Mouse (Mus musculus) left cerebral cortex, adult 6 months (tissue): ENCODE measurements around the gene Ccer2. TPM values are rescaled to one million over a fixed set of nuclear protein-coding genes. Genes with fewer than 3 reads are reported as not detected.

Experiments
- long read RNA-seq, 2 experiments: library from polyadenylated mRNA; unstranded; transcript quantifications; one replicate each; pipeline ENCODE4 v2.0.0; 2019 to 2020
- polyA plus RNA-seq: library from polyadenylated mRNA; unstranded; fragments of <200 nt; fragmentation: Nextera tagmentation; gene quantifications from 2 replicates; pipeline ENCODE4 v1.2.3, GENCODE M21; 2021

The Ccer2 gene
- polyA plus RNA-seq = 1.3 and 1.8 TPM in 2 replicates
- long read RNA-seq, experiment 1, partial matches to known transcripts = 0 of 1 reads
- long read RNA-seq, experiment 1, other reads (novel, unspliced or antisense) = 0 of 1 reads
- long read RNA-seq, experiment 2 = 0 reads

DNA sequence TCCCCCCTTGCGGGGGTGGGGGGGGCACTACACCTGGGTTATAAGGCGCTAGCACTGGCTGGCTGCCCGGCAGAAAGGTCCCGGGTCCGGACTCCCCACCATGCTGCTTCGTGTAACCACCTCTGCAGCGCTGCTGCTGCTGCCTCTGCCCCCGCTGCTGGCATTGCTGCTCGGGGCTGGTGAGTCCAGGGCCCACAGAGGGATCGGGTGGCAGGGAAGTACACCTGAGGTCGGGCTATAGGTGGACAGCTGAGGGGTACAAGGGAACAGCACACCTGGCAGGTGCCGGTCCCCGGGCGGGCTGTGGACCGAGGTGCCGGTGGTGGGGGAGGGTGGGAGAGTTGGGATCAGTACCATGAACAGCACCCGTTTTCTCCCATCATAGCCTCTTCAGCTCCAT is at the start of gene Ccer2:
Gene Ccer2, plus strand, starts transcription at position 96 of the 400 bp plus-strand sequence.

DNA sequence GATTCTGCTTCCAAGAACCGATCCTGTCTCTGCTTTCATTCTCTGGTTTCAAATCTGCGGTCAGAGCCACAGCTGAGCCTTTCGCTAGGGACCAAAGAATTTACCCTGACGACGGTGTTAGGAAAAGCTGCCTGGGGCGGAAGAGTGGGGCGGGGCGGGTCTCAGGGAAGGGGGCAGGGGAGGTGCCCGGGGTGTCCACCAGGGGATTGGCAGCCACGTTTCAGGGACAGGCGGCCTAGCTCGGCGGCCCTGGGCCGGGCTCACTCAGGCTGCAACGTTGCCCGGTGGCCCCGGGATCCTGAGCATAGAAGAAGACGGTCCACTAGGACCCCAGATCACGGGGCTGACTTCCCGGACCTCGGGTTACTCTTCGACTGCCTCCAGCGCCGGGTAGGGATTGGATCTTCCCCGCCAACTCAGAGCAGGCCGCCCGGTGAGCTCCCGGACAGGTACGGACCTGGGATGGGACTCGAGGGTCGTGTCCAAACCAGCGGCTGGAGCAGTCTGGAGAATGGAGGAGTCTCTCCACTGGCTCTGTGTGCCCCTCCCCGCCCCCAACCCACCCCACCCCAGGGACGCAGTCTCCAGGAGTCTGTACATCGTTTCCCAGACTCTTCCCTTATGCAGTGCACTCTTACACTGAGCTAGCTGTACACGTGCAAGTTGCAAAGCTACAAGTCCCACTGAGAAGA is 39.2 kb upstream of the Ccer2 start, which contains the start of gene Fbxo17:
Gene Fbxo17, plus strand, starts transcription at position 215 of the 692 bp plus-strand sequence.

DNA sequence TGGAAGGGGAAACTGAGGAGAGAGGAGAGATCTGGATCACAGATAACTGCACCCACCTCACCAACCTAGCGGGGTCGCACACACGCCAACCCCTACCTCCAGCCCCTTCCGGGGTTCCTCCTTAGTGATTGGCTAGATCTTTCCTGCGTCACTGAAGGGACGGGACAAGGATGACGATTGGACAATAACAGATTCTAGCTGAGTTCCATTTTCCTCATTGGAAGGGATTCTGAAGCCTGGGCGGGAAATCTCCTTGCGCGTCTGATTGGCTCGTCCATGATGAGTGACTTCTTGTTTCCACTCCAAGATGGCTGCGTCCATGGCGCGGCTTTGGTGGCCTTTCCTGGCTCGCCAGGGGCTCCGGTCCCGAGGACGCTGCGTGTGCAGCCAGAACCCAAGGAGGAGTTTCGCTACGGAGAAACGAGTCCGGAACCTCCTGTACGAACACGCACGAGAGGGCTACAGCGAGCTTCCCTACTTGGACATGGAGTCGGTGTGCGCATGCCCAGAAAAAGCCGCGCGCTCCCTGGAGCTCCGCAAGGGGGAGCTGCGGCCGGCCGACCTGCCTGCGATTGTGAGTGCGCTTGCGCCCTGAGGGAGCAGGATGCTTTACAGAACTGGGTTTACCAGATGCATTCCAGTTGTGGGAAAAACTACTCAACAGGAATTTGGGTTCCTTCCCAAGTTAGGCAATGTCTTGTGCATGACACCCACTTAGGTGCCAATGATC is 14.1 kb upstream of the Ccer2 start, which contains the start of the genes Mrps12 and Sars2:
Gene Mrps12, minus strand, starts transcription at position 112 of the 730 bp plus-strand sequence.
Gene Sars2, plus strand, starts transcription at position 284 of the 730 bp plus-strand sequence.

DNA sequence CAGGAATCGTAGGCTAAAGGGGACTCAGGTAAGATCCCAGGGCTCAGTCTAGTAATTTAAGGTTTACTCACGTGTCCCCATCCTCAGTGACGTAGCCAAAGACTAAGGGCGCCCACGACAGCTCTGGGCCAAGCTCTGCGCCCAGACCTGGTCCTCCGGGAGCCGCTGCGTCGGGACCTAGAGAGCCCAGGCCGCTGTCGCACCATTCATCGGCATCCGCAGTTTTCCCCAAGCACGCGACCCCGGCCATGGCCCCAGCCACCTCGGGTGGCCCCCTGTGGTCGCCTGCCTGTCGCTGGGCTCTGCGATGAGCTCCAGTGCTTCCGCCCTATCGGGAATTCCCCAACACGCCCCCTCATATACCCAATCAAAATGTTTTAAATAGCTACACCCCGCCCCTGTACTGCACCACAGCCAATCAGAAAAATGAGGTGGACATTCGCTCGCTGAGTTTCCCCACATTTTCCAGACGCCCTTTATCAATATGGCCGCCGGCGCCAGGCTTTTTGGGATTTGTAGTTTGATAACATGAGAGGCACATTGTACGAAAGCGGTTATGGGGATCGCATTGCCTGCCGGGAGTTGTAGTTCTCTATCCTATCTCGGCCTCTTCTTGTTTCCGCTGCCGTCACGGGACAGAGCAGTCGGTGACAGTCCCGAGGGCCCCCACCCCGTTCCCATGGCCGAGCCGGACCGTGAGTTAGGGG is 10.4 kb downstream of the Ccer2 start, which contains the start of gene Sirt2:
Gene Sirt2, plus strand, starts transcription at position 563 of the 707 bp plus-strand sequence.

DNA sequence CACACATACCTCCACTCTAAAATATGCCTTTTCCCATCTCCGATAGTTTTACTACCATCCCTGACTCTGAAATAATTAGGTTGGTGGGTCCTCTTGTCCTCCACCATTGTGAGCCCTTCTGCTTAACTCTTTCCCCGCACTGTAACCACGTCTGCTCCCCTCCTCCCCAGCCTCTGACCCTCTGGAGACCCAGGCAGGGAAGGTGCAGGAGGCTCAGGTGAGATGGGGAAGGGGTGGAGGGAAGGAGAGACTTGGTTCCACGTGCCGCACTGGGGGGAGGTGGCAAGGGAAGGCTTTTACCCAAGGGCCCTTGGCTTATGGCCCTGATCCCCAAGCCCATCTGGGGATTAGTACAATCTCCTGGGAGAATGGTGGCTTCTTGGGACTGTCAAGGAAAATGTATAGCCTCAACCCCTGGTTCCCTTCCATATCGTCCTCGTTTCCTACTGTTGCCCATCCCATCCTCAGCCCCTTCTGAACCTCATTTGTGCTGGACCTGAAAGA is 11.5 kb downstream of the Ccer2 start, which contains the start of gene Nfkbib:
Gene Nfkbib, minus strand, starts transcription at position 51 of the 504 bp plus-strand sequence.

DNA sequence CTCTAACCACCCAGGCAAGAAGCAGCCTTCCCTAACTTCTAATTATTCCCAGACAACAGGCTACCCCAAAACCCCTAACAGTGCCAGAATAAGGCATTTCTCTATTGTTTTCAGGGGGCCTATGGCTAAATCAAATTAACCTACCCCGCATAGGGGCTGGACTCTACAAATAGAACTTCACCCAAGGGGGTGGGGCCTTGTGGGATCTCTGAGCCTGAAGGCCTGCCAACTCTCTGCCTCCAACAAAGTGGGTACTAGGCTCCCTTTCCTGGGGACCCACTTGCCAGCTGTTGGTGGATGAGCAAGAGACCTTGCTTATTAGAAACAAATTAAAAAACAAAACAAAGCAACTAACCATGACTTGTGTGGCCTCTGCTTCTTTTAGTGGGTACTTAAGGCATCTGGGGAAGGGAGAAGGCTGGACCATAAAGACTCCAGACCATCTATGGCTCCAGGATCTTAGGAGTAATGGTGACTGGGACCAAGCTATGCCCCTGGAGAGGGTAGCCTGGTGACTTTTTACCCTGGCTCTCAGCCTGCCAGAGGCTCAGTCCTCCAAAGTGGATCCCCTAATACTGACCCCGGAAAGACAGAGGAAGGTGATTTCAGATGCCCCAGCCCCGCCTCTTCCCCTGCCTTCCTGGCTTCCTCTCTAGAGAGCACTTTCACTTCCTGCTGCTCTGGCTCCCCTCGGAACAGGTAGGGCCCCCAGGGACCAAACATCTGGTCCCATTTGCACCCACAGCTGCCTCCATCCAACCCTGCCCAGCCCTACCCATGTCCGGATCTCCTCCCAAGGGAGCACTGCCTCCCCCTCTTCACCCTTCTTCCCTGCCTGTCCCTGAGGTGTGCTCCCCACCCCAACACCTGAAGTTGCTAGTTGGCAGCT is 32.6 kb downstream of the Ccer2 start, which contains the start of gene Rinl:
Gene Rinl, plus strand, starts transcription at position 663 of the 889 bp plus-strand sequence.

DNA sequence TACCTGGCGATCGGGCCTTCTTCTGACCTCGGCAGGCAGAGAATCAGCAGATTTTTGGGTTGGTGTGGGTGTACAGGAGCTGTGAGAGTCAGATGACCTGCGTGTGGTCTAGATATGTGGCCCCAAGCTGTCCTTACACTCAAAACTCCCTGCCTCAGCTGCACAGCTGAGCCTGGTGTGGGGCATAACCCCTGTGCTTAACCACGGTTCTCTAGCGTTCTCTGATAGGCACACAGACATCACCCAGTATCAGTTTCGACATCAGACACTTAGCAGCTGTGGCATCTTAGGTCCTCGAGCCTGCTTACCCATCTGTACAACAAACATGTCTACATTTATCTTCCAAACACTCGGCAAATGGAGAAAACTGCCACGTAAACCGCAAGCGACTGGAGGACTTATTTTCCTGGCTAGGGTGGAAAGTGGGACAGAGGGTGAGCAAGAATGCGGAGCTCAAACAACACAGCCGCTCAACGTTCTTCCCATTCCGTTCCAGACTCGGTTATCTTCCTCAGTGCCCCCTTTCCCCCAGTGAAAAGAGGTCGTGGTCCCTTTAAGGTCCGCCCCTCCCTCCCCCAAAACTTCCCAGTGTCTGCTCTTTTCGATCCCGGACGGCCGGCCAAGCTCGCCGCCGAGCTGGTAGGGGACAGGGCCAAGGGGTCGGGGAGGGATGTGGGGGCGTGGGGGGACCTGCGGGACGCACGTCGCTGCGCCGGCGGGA is 52.4 kb downstream of the Ccer2 start, which contains the start of gene Hnrnpl:
Gene Hnrnpl, plus strand, starts transcription at position 321 of the 721 bp plus-strand sequence.

Other genes starting within 250 kb of the Ccer2 start
- gene Ifnl2, start 245.7 kb upstream of the Ccer2 start, polyA plus RNA-seq = not detected in 2 replicates
- not detected in 2 replicates for gene Ifnl3, start 233.3 kb upstream of the Ccer2 start, polyA plus RNA-seq
- not detected in 2 replicates for gene Sycn, start 215.3 kb upstream of the Ccer2 start, polyA plus RNA-seq
- gene Nccrp1, start 208.9 kb upstream of the Ccer2 start, polyA plus RNA-seq = 0.09 TPM in 1 of 2 replicates, not detected in the other
- 7.5 and 9.2 TPM in 2 replicates for gene Samd4b, start 158.0 kb upstream of the Ccer2 start, polyA plus RNA-seq
- 5.4 and 6.1 TPM in 2 replicates for gene Pak4, start 158.0 kb upstream of the Ccer2 start, polyA plus RNA-seq
- 0.59 and 0.70 TPM in 2 replicates for gene Acp7, start 124.8 kb upstream of the Ccer2 start, polyA plus RNA-seq
- gene Fbxo27, start 63.3 kb upstream of the Ccer2 start, polyA plus RNA-seq = 14.4 and 14.5 TPM in 2 replicates
- gene Fbxo17, start 39.4 kb upstream of the Ccer2 start, polyA plus RNA-seq = 2.5 and 4.3 TPM in 2 replicates
- gene Mrps12, start 14.4 kb upstream of the Ccer2 start, polyA plus RNA-seq = 233 and 280 TPM in 2 replicates
- 11.2 and 15.1 TPM in 2 replicates for gene Sars2, start 14.2 kb upstream of the Ccer2 start, polyA plus RNA-seq
- gene Sirt2, start 10.6 kb downstream of the Ccer2 start, polyA plus RNA-seq = 147 and 180 TPM in 2 replicates
- 68.6 and 74.6 TPM in 2 replicates for gene Nfkbib, start 11.3 kb downstream of the Ccer2 start, polyA plus RNA-seq
- gene Rinl, start 32.8 kb downstream of the Ccer2 start, polyA plus RNA-seq = 3.7 and 3.9 TPM in 2 replicates
- gene Hnrnpl, start 52.4 kb downstream of the Ccer2 start, polyA plus RNA-seq = 95.1 and 110 TPM in 2 replicates
- gene Ech1, start 69.0 kb downstream of the Ccer2 start, polyA plus RNA-seq = 125 and 135 TPM in 2 replicates
- 0.47 and 0.90 TPM in 2 replicates for gene Lgals4, start 77.7 kb downstream of the Ccer2 start, polyA plus RNA-seq
- 0.42 TPM in 1 of 2 replicates, not detected in the other for gene Lgals7, start 107.7 kb downstream of the Ccer2 start, polyA plus RNA-seq
- 0.60 and 0.75 TPM in 2 replicates for gene Capn12, start 125.2 kb downstream of the Ccer2 start, polyA plus RNA-seq
- gene Actn4, start 206.2 kb downstream of the Ccer2 start, polyA plus RNA-seq = 107 and 111 TPM in 2 replicates
- gene Eif3k, start 225.7 kb downstream of the Ccer2 start, polyA plus RNA-seq = 507 and 624 TPM in 2 replicates
- 0.71 and 0.85 TPM in 2 replicates for gene Map4k1, start 225.9 kb downstream of the Ccer2 start, polyA plus RNA-seq